Mouse (Mus musculus) forebrain, embryonic 11.5 days (tissue): ENCODE results near the gene Gm13277. TPM values are rescaled to one million over a fixed set of nuclear protein-coding genes. Genes with fewer than 3 reads are reported as not detected.
A peak's percentile ranks its signal among the peaks of the same experiment; 100 is the strongest.
"Not testable (repeated sequence)": the region's sequence is repeated elsewhere in the genome, so short reads cannot be mapped to it uniquely, and the experiment has no call there.

Source experiments
- ATAC-seq: fragments of 200-750 bp; cut with Nextera tagmentation; replicated peaks from 2 replicates; pipeline ENCODE4 v1.8.0; 2017; ENCODE audit warnings: moderate TSS enrichment; ENCODE audit not compliant: low FRiP score
- DNase-seq: peaks from one replicate; pipeline ENCODE4 v3.0.0-alpha.2; 2017; ENCODE audit warnings: low spot score
- H3K27ac ChIP-seq: fragments of 300-500 bp; sonication (generic); 2 replicates; pipeline ENCODE4 v1.5.1; 2014; ENCODE audit warnings: low read depth, low read length
- H3K27me3 ChIP-seq: fragments of 300-500 bp; sonication (generic); 2 replicates; pipeline ENCODE4 v1.6.1; 2014; ENCODE audit warnings: mild to moderate bottlenecking, low read length, mixed read lengths; ENCODE audit not compliant: control insufficient read depth, insufficient read depth
- H3K36me3 ChIP-seq: fragments of 300-500 bp; sonication (generic); 2 replicates; pipeline ENCODE4 v1.6.1; 2014; ENCODE audit warnings: mild to moderate bottlenecking, low read length, moderate library complexity, mixed read lengths; ENCODE audit not compliant: control insufficient read depth, insufficient read depth
- H3K4me1 ChIP-seq: fragments of 300-500 bp; sonication (generic); replicated peaks from 2 replicates; pipeline ENCODE4 v1.6.1; 2014; ENCODE audit warnings: low read length, mixed read lengths; ENCODE audit not compliant: control insufficient read depth, insufficient read depth
- H3K4me2 ChIP-seq: fragments of 300-500 bp; sonication (generic); 2 replicates; pipeline ENCODE4 v1.6.1; 2014; ENCODE audit warnings: low read depth, mild to moderate bottlenecking, low read length, moderate library complexity, mixed read lengths; ENCODE audit not compliant: severe bottlenecking
- H3K4me3 ChIP-seq: fragments of 300-500 bp; sonication (generic); 2 replicates; pipeline ENCODE4 v1.5.1; 2014; ENCODE audit warnings: low read depth, low read length
- H3K9ac ChIP-seq: fragments of 300-500 bp; sonication (generic); 2 replicates; pipeline ENCODE4 v1.6.1; 2014; ENCODE audit warnings: low read length
- H3K9me3 ChIP-seq: fragments of 300-500 bp; sonication (generic); 2 replicates; pipeline ENCODE4 v1.6.1; 2016; ENCODE audit warnings: low read length, mixed read lengths; ENCODE audit not compliant: control insufficient read depth
- WGBS: fragments of 180-500 bp; shearing (Covaris S2); extraction: QIAGEN DNeasy Blood & Tissue Kit; methylation state at CpG from one replicate; pipeline ENCODE4 v1.1.7; 2014; 5-methylcytosine and 5-hydroxymethylcytosine counted together
- polyA plus RNA-seq: library from polyadenylated mRNA; unstranded; fragments of >200 nt; fragmentation: Nextera tagmentation; extraction: Ambion mirVana; gene quantifications from 2 replicates; pipeline ENCODE4 v1.2.1, GENCODE M21; 2014

The Gm13277 gene
- polyA plus RNA-seq: not detected in 2 replicates

GRCm38 (mm10) chr4:88788402-88788801, at the start of gene Gm13277:
Gm13277 (plus strand) TSS chr4:88788632.
- not testable (repeated sequence) for H3K27me3 ChIP-seq, H3K27ac ChIP-seq, H3K9ac ChIP-seq, H3K9me3 ChIP-seq, H3K4me2 ChIP-seq, DNase-seq, H3K4me3 ChIP-seq, H3K4me1 ChIP-seq, H3K36me3 ChIP-seq, ATAC-seq
- 0% methylated on average over 1 of the region's 28 CpGs for WGBS

GRCm38 (mm10) chr4:88739036-88739435, 49.4 kb upstream of the Gm13277 start:
- no peak overlapping the region for H3K4me3 ChIP-seq
- H3K27me3 ChIP-seq: no peaks in the 10 kb centered on the region
- H3K4me2 ChIP-seq: no peak overlapping the region
- H3K36me3 ChIP-seq: no peaks in the 10 kb centered on the region
- H3K4me1 ChIP-seq: no peaks in the 10 kb centered on the region
- WGBS: 95% methylated on average over 6 of the region's 6 CpGs
- no peaks in the 10 kb centered on the region for H3K9me3 ChIP-seq
- DNase-seq (no peak), ATAC-seq (no peak)
- no peak overlapping the region for H3K27ac ChIP-seq
- no peak overlapping the region for H3K9ac ChIP-seq

- 93% methylated on average over 4 of the region's 4 CpGs for WGBS
- no peak overlapping the region for H3K4me3 ChIP-seq
- H3K9me3 ChIP-seq: no peaks in the 10 kb centered on the region
- DNase-seq (no peak), ATAC-seq (no peak)
- no peaks in the 10 kb centered on the region for H3K4me1 ChIP-seq
- no peaks in the 10 kb centered on the region for H3K27me3 ChIP-seq
- H3K27ac ChIP-seq: no peak overlapping the region
- no peak overlapping the region for H3K4me2 ChIP-seq
- no peak overlapping the region for H3K9ac ChIP-seq
- H3K36me3 ChIP-seq: no peaks in the 10 kb centered on the region
Observed at GRCm38 (mm10) chr4:88741426-88741825, 47.0 kb upstream of the Gm13277 start.

GRCm38 (mm10) chr4:88742771-88743371, 45.6 kb upstream of the Gm13277 start:
- WGBS: 77% methylated on average over 7 of the region's 7 CpGs

GRCm38 (mm10) chr4:88744207-88744606, 44.2 kb upstream of the Gm13277 start:
- no peaks in the 10 kb centered on the region for H3K4me1 ChIP-seq
- no peak overlapping the region for H3K4me3 ChIP-seq
- WGBS: 74% methylated on average over 3 of the region's 3 CpGs
- no peak overlapping the region for H3K27ac ChIP-seq
- no peaks in the 10 kb centered on the region for H3K27me3 ChIP-seq
- no peaks in the 10 kb centered on the region for H3K9me3 ChIP-seq
- H3K9ac ChIP-seq: no peak overlapping the region
- H3K36me3 ChIP-seq: no peaks in the 10 kb centered on the region
- DNase-seq (no peak), ATAC-seq (no peak)
- no peak overlapping the region for H3K4me2 ChIP-seq

More at GRCm38 (mm10) chr4:88742771-88743371, 45.6 kb upstream of the Gm13277 start:
- H3K27me3 ChIP-seq: no peaks in the 10 kb centered on the region
- no peaks in the 10 kb centered on the region for H3K9me3 ChIP-seq
- no peak overlapping the region for H3K4me2 ChIP-seq
- H3K36me3 ChIP-seq: no peaks in the 10 kb centered on the region
- no peak overlapping the region for H3K27ac ChIP-seq
- no peaks in the 10 kb centered on the region for H3K4me1 ChIP-seq
- ATAC-seq (no peak), DNase-seq (no peak)
- no peak overlapping the region for H3K4me3 ChIP-seq
- no peak overlapping the region for H3K9ac ChIP-seq

GRCm38 (mm10) chr4:88749926-88750325, 38.5 kb upstream of the Gm13277 start:
- ATAC-seq (no peak), DNase-seq (no peak)
- H3K4me2 ChIP-seq: no peak overlapping the region
- no peaks in the 10 kb centered on the region for H3K9me3 ChIP-seq
- H3K4me1 ChIP-seq: no peaks in the 10 kb centered on the region
- H3K9ac ChIP-seq: no peak overlapping the region
- no peak overlapping the region for H3K27ac ChIP-seq
- H3K36me3 ChIP-seq: no peaks in the 10 kb centered on the region
- H3K4me3 ChIP-seq: no peak overlapping the region
- WGBS: 70% methylated on average over 6 of the region's 6 CpGs
- no peaks in the 10 kb centered on the region for H3K27me3 ChIP-seq

GRCm38 (mm10) chr4:88754818-88755340, 33.6 kb upstream of the Gm13277 start, which contains the start of gene Gm13271:
Gm13271 (plus strand) TSS chr4:88754868.
- H3K36me3 ChIP-seq: not testable (repeated sequence)
- 70% methylated on average over 15 of the region's 15 CpGs for WGBS

GRCm38 (mm10) chr4:88756581-88757513, 31.6 kb upstream of the Gm13277 start:
- ATAC-seq, H3K27me3 ChIP-seq, H3K9me3 ChIP-seq, H3K4me1 ChIP-seq, H3K36me3 ChIP-seq: not testable (repeated sequence)
- H3K9ac ChIP-seq: peak overlapping the region; percentile 60
- peak overlapping the region; percentile 41; the same call in 1 of the 2 replicates for H3K27ac ChIP-seq
- DNase-seq: peak; percentile 56
- peak overlapping the region; percentile 35 for H3K4me3 ChIP-seq
- 12% methylated on average over 28 of the region's 31 CpGs for WGBS
- H3K4me2 ChIP-seq: peak overlapping the region; percentile 65

More at GRCm38 (mm10) chr4:88754818-88755340, 33.6 kb upstream of the Gm13277 start, which contains the start of gene Gm13271:
- ATAC-seq, H3K4me2 ChIP-seq, DNase-seq, H3K4me3 ChIP-seq, H3K9ac ChIP-seq, H3K9me3 ChIP-seq, H3K27me3 ChIP-seq, H3K27ac ChIP-seq, H3K4me1 ChIP-seq: not testable (repeated sequence)
